Mouse (Mus musculus): ENCODE data around the gene Ecsit.

Ecsit gene

GRCm38 (mm10) chr9:22085022-22085834 lies at the start of gene Ecsit:
Gene Ecsit (minus strand): TSS chr9:22085438.
- peak; percentile 95 for DNase-seq

GRCm38 (mm10) chr9:22134246-22134890 lies 49.1 kb upstream of the Ecsit start:
- no peak for DNase-seq

GRCm38 (mm10) chr9:22132220-22132619 lies 47.0 kb upstream of the Ecsit start:
- DNase-seq = no peak

GRCm38 (mm10) chr9:22131226-22131981 lies 46.2 kb upstream of the Ecsit start:
- DNase-seq = peak; percentile 63 to 69

- peak in 1 of 2 experiments; percentile 50 for DNase-seq
These were observed 40.2 kb upstream of the Ecsit start for GRCm38 (mm10) chr9:22125246-22126027.

GRCm38 (mm10) chr9:22124169-22124568 lies 38.9 kb upstream of the Ecsit start:
- no peak for DNase-seq

GRCm38 (mm10) chr9:22123069-22123609 lies 37.9 kb upstream of the Ecsit start:
- DNase-seq = no peak

- DNase-seq = no peak
These were observed 36.8 kb upstream of the Ecsit start for GRCm38 (mm10) chr9:22122005-22122404.

- no peak for DNase-seq
These were observed 36.3 kb upstream of the Ecsit start for GRCm38 (mm10) chr9:22121545-22121944.

- no peak for DNase-seq
These were observed 34.3 kb upstream of the Ecsit start for GRCm38 (mm10) chr9:22119543-22119942.

GRCm38 (mm10) chr9:22117754-22118456 lies 32.7 kb upstream of the Ecsit start:
- DNase-seq = peak in 1 of 2 experiments; percentile 72

- peak; percentile 94 for DNase-seq
These were observed 31.6 kb upstream of the Ecsit start, which contains the start of gene Elof1 for GRCm38 (mm10) chr9:22116740-22117426. Gene Elof1 (minus strand): TSS chr9:22117172.

- DNase-seq = no peak
These were observed 30.8 kb upstream of the Ecsit start for GRCm38 (mm10) chr9:22116086-22116485.

- DNase-seq = no peak
These were observed 30.4 kb upstream of the Ecsit start for GRCm38 (mm10) chr9:22115635-22116034.

- no peak for DNase-seq
These were observed 23.0 kb upstream of the Ecsit start for GRCm38 (mm10) chr9:22108194-22108593.

GRCm38 (mm10) chr9:22099922-22100321 lies 14.7 kb upstream of the Ecsit start:
- no peak for DNase-seq

- peak; percentile 50 to 71 for DNase-seq
These were observed 13.9 kb upstream of the Ecsit start, which contains the start of gene Cnn1 for GRCm38 (mm10) chr9:22098993-22099696. Gene Cnn1 (plus strand): TSS chr9:22099216.

GRCm38 (mm10) chr9:22095854-22096307 lies 10.6 kb upstream of the Ecsit start:
- peak; percentile 88 to 91 for DNase-seq

GRCm38 (mm10) chr9:22092746-22093145 lies 7.5 kb upstream of the Ecsit start:
- no peak for DNase-seq

- no peak for DNase-seq
These were observed 4.7 kb upstream of the Ecsit start for GRCm38 (mm10) chr9:22089986-22090385.

Data from lung, postnatal 4 days (tissue).